Mouse (Mus musculus): Measurements from ENCODE around the gene Uvssa. TPM values are rescaled to one million over a fixed set of nuclear protein-coding genes. Genes with fewer than 3 reads are reported as not detected.

Gene Uvssa
- total RNA-seq, 2 experiments from 2014 or later = 2.6 to 3.0 TPM

DNA sequence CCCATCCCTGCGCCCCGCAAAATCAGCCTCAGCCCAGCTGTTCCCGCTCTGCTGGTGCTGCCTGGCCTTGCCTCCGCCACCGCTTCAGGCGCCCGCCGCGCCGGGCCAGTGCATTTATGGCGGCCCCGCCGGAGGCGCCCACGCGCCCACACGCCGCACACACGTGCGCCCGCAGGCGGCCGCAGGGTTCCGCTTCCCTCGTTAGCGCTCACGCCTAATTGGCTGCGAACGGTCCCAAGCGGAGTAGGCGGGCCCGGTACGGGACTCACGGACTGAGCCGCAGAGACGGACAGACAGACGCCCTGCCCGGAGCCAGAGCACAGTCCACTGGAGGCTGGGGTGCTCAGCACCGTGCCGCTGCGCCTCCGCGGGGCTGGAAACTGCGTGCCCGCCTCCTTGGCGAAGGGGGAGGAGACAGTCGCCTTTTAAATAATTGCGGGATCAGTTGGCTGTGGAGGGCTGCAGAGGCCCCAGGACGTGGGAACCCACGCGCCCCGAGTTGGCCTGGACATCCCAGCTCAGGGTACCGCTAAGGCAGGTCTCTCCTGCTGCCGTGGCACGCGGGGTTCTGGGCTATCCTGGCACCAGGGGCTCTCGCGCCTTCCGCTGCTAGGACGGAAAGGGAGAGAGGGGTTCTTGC is 55.9 kb downstream of the Uvssa start:
- intact Hi-C loops (cut with DNase I) = no loop called here

DNA sequence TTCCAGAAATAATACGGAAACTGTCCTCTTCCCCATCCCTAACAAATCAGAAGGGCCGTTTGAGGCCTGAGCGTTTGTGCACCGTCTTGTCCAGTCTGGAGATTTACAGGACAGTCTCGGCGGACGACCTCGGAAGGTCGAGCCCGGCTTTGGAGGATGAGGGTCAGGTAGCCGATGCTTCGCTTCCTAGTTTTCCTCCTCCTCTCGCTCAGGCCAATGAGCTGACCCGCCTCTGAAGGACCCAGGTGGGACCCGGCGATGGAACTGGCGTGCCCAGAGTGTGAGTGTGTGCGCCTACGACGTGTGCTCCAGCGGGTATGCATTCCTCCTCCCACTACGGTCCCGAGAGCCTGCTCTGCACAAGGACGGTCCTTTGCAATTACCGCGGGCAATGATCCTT is 56.8 kb downstream of the Uvssa start:
- DNase-seq = peak in 1 of 2 experiments; percentile 4
- intact Hi-C loops (cut with DNase I) = no loop called here

More for the DNA sequence above, 55.9 kb downstream of the Uvssa start:
- peak in 1 of 2 experiments; percentile 8 for DNase-seq

DNA sequence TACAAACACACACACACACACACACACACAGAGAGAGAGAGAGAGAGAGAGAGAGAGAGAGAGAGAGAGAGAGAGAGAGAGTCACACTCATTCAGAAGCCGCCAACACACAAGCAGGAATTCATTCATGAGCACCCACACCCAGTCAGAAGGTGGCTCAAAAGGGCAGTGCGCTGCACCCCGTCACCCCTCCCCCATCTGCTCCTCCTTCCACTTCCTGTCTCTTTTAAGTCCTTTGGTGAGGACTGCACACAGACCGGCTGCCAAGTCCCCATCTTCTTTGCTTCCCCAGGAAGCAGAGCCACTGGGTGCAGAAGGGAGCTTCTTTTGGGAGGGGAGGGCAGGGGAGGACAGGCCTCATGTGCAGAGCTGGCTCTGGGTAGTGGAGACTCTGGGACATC is 57.6 kb downstream of the Uvssa start:
- DNase-seq = peak in 1 of 2 experiments; percentile 4
- intact Hi-C loops (cut with DNase I) = no loop called here

DNA sequence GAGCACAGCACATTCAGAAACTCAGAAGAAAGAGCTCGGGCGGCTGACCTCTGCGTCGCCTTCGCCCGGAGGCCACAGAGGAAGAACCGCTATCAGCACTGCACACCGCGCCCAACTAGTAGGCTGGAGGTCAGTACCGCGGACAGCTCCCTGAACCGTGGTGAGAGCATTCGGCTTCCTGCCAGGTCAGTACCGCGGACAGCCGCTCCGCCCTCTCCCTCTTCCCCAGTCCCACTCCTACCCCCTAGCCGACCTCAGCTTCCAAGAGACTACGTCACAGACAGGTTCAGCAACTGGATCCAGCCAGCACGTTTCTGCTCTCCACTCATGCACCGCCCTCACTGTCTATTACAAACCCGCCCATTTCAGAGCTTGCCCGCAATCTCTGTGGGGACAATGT is 59.9 kb downstream of the Uvssa start:
- DNase-seq = peak; percentile 79 to 80
- intact Hi-C loops (cut with DNase I) = no loop called here

DNA sequence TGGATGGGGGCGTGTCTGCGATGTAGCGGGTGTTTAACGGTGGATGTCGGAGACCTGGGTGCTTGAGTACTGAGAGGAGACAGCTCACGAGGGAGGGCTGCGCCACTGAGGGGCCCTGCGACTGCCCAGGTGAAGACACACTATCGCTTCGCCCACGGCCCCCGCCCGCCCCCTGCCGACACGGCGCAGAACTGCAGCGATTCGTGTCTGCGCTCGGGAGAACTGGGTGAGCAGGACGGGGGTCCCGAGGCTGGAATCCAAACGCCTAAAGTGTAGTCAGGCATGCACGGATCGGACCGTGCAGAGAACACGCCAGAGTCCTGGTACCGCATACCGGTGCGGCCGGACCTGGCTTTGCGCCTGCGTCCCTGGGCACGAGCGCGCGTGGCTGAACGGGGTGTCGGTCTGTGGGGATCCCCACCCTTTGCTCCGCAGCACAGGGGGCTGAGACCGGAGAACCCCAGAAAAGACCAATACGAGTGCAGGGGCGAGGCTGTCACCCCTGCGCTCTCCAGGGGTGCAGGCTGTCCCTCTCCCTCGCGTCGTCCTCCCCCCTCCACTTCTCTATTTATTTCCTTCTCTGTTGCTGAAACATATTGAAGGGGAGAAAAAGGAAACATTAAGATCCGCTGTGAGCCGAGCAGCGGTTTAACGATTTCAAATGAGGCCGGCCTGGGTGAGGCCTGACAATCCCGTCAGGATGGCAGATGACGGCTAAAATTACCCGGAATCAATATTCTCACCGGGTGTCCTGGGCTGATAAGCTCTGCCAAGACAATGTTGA is 64.8 kb downstream of the Uvssa start:
- intact Hi-C loops (cut with DNase I) = loop anchor here (2.0 kb wide), 1 partner anchor 50 kb away; no protein-coding TSS in a partner anchor
- no peak for DNase-seq

DNA sequence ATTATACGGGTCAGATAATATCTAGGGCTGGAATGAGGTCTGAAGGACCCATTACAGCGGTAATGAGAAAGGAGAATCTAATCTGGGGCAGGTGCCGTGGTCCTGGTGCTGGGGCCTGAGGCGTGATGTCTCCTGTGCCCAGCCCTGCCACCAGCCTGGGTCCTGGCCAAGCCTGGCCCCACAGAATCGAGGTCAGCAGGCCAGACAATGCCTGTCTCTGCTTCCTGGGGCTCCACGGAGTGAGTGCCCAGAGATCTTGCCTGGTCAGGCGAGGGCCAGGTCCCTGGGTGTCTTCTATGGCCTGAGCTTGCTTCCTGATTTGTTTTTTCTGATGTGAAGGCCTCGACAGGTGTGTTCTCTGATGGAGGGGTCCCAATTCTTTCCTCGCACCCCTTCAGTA is 65.4 kb downstream of the Uvssa start:
- intact Hi-C loops (cut with DNase I) = loop anchor here (2.0 kb wide), 1 partner anchor 51 kb away; no protein-coding TSS in a partner anchor

DNA sequence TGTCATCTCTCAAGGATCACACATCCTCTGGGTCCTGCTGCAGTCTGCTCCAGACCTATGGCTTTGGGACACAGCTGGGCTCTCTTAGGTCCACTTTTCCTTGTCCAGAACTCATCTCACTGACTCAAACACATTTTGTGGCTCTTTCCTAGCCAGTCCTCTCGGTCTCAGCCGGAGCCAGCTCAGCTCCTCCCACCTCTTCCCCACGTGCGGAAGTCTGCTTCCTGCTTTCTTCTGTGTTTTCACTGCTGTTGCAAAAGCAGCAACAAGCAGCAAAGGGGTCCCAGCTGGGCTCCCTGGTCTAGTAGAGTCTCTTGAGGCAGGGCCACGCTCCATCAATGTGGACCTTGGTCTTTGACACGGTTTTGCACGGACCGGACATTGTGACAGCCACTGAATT is 77.4 kb downstream of the Uvssa start:
- DNase-seq = no peak
- intact Hi-C loops (cut with DNase I) = no loop called here

More for the DNA sequence above, 65.4 kb downstream of the Uvssa start:
- DNase-seq = no peak

DNA sequence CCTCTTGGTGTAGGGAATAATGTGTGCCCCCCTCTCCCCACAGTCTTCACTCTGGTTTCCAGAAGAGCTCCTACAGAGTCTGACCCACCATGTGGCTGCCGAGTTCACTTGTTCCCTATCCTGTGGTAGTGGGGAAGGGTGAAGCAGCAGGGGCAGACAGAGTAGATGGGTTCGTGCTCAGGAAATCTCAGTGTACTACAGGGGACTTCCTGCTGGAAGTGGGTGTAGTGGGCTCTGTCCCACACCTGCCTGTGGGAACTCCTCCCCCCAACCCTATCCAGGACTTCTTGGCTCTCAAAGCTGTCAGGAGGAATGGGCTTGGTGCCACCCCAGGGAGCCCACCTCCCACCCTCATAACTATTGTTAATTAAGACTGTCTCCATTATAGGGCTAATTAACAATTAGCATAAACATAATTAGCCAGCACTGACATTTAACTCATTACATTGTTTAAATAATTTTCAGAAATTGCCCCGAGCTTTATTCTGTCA is 79.8 kb downstream of the Uvssa start:
- DNase-seq = no peak
- intact Hi-C loops (cut with DNase I) = no loop called here

DNA sequence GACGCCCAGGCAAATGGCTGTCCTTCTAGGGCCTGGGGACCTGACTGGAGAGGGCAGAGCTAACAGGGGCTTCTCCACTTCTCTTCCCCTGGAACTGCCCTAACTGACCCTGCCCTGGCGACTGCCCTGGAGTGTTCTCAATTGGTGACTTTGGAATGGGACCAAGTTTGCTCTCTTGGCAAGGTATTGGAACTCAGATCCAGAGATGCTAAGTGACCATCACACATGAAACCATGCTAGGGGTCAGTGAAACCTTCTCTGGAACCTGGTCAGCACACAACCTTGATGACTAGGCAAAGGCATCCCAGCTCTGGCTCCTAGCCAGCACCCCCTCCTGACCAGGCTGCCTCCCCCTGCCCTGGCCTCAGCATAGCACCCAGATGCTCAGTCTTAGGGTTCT is 80.8 kb downstream of the Uvssa start:
- no peak for DNase-seq
- intact Hi-C loops (cut with DNase I) = no loop called here

DNA sequence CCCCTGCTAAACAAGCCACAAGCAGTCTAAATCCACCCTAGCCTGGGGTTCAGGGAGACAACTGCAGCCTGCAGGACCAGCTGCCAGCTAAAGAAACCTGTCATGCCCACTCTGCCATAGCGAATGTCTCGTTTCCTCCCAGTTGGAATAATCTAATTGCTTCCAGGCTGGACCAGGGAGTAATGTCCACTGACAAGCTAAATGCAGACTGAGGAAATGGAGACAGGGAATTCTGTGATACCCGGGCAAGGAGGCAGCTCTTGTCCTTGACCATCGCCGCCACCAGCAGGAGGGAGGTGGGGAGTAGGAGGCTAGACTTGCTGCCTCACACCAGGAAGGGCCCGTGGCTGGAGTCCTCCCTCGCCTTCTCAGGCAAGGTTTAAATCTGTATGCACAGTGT is 86.0 kb downstream of the Uvssa start:
- intact Hi-C loops (cut with DNase I) = no loop called here
- no peak for DNase-seq

DNA sequence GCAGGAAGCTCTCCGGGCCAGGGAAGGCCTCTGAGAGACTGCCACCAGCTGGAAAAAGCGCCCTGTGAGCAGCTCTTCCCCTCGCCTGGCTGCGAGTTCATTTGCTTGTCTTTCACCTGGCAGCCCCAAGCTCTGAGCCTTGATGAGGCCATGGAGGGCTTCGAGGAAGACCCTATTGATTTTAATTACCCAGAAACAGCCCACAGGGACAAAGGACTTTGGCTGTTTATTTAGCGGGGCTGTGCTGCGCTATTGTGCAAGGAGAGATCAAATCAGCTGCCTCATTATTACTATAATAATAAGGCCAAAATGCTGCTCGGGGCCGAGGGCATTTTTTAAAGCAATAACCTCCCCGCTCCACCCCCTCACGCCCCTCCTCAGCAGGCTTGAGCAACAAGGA is 87.1 kb downstream of the Uvssa start:
- DNase-seq = no peak
- intact Hi-C loops (cut with DNase I) = no loop called here

Other genes with a start within 250 kb of the Uvssa start
- gene Spon2, start 160.1 kb upstream of the Uvssa start, total RNA-seq (2021) = 1 to 10 TPM; 1.2 to 2.0 TPM
- gene Ctbp1, start 103.6 kb upstream of the Uvssa start, total RNA-seq (2021) = 100 to 1,000 TPM; 202 to 219 TPM
- gene Maea, start 43.0 kb upstream of the Uvssa start, total RNA-seq (2021) = 10 to 100 TPM; 57.8 to 62.5 TPM
- gene Nkx1-1, start 55.4 kb downstream of the Uvssa start, total RNA-seq (2021) = not detected